ENCODE assay signal across 10 mouse cellular contexts in the genomic region with DNA sequence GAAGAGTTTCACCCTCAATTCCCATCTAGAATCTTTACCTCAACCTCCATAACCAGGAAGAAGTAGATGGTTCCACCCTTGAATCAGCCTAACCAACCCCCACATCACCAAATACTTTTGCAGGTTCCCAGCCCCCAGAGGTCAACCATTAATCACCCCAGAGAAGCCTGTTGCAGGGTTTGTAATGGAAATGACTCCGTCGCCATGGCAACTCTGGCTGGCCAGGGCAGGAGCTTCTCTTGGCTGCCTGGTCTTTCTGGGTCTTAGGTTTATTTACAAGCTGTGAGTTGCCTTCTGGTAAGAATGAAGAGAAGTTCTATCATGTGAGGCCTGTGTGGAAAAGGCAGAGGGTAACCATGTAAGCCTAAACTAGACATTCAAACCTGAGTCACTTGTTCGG.
DNase-seq lines count a peak whose midpoint lies in the region; ATAC-seq and TF ChIP-seq lines count a peak whose summit lies in the region.
"Had no signal": no experiment of that assay in that cellular context is flagged by ENCODE, and none has a peak within 500 bp of the region (broad histone marks: within the 10 kb centered on the region; RNA-seq: fewer than 3 reads in every experiment).

No protein-coding gene starts in this region.

- H3K27me3 ChIP-seq in forebrain, postnatal 0 days (ENCODE audit: insufficient read depth, low read length), result no peaks in the 10 kb centered on the region
- H3K27me3 ChIP-seq in forebrain, embryonic 12.5 days, result no peaks in the 10 kb centered on the region
- H3K27me3 ChIP-seq in thymus, adult 2 months (ENCODE audit: control insufficient read depth, insufficient read depth, low read length), result no peaks in the 10 kb centered on the region
- H3K27me3 ChIP-seq: CH12.LX; megakaryocyte, embryonic 14.5 days had no signal

- no peak for TF ChIP-seq POLR2A in embryonic fibroblast, embryonic 13.5 days (IDR thresholded peaks at IDR 0.05; ENCODE audit: low read depth, low read length)
- TF ChIP-seq POLR2A in thymus, adult 2 months (IDR thresholded peaks at IDR 0.05; ENCODE audit: control insufficient read depth, extremely low read depth, insufficient read depth, low read length, poor library complexity), result no peak

- no peaks in the 10 kb centered on the region for H3K36me3 ChIP-seq in forebrain, postnatal 0 days (ENCODE audit: insufficient read depth)
- H3K36me3 ChIP-seq in forebrain, embryonic 12.5 days (replicated peaks), result no peaks in the 10 kb centered on the region
- H3K36me3 ChIP-seq in thymus, adult 2 months (ENCODE audit: control insufficient read depth, insufficient read depth, low read length), result no peaks in the 10 kb centered on the region

- no peak for ATAC-seq in forebrain, postnatal 0 days
- no peak for ATAC-seq in forebrain, embryonic 12.5 days (ENCODE audit: low FRiP score)
- ATAC-seq in megakaryocyte progenitor cell, adult 5-6 weeks (replicated peaks; ENCODE audit: poor library complexity), result no peak

- no peak overlapping the region for H3K27ac ChIP-seq in forebrain, postnatal 0 days (ENCODE audit: low read depth, low read length)
- H3K27ac ChIP-seq in forebrain, embryonic 12.5 days, result no peak overlapping the region
- peak overlapping the region; percentile 16; the same call in 1 of the 2 replicates for H3K27ac ChIP-seq in embryonic fibroblast, embryonic 13.5 days (ENCODE audit: insufficient read depth, low read length)
- no peak overlapping the region for H3K27ac ChIP-seq in thymus, adult 2 months (ENCODE audit: control insufficient read depth, insufficient read depth, low read length)

- H3K4me3 ChIP-seq in forebrain, postnatal 0 days (ENCODE audit: low read depth, low read length), result no peak overlapping the region
- H3K4me3 ChIP-seq in forebrain, embryonic 12.5 days (replicated peaks), result no peak overlapping the region
- H3K4me3 ChIP-seq in embryonic fibroblast, embryonic 13.5 days (ENCODE audit: insufficient read depth, low read length), result no peak overlapping the region
- H3K4me3 ChIP-seq in thymus, adult 2 months (ENCODE audit: control insufficient read depth, insufficient read depth, low read length), result no peak overlapping the region
- H3K4me3 ChIP-seq: megakaryocyte, embryonic 14.5 days had no signal

- H3K4me1 ChIP-seq in forebrain, postnatal 0 days (ENCODE audit: insufficient read depth), result no peaks in the 10 kb centered on the region; the same call in 1 of the 2 replicates
- peaks cover 22% of the 10 kb centered on the region for H3K4me1 ChIP-seq in forebrain, embryonic 12.5 days
- H3K4me1 ChIP-seq in embryonic fibroblast, embryonic 13.5 days (ENCODE audit: control insufficient read depth, insufficient read depth, low read length), result 0 out of 2 replicates have a peak, but pooled peaks cover 8% of the 10 kb centered on the region
- no peaks in the 10 kb centered on the region for H3K4me1 ChIP-seq in thymus, adult 2 months (replicated peaks; ENCODE audit: control insufficient read depth, insufficient read depth, low read length)
- H3K4me1 ChIP-seq: megakaryocyte, embryonic 14.5 days had no signal

- no peak overlapping the region for H3K9ac ChIP-seq in forebrain, postnatal 0 days
- no peak overlapping the region for H3K9ac ChIP-seq in forebrain, embryonic 12.5 days

- no peak for TF ChIP-seq CTCF in forebrain, postnatal 0 days (IDR thresholded peaks at IDR 0.05; ENCODE audit: low read depth)
- no peak for TF ChIP-seq CTCF in embryonic fibroblast, embryonic 13.5 days (IDR thresholded peaks at IDR 0.05; ENCODE audit: borderline replicate concordance, insufficient read depth, low read length)
- TF ChIP-seq CTCF in thymus, adult 2 months (IDR thresholded peaks at IDR 0.05; ENCODE audit: borderline replicate concordance, control insufficient read depth, extremely low read depth, insufficient read depth, low read length, poor library complexity), result no peak

- H3K4me2 ChIP-seq in forebrain, postnatal 0 days (ENCODE audit: low read depth), result no peak overlapping the region
- no peak overlapping the region for H3K4me2 ChIP-seq in forebrain, embryonic 12.5 days

- no peaks in the 10 kb centered on the region for H3K9me3 ChIP-seq in forebrain, postnatal 0 days (ENCODE audit: low read length)
- H3K9me3 ChIP-seq in forebrain, embryonic 12.5 days, result no peaks in the 10 kb centered on the region

- DNase-seq in forebrain, postnatal 0 days, result peak; percentile 37
- peak; percentile 68 for DNase-seq in Muller cell, postnatal 12 days (ENCODE audit: inconsistent ontology term)
- DNase-seq in kidney, postnatal 4 days, result peak; percentile 70 to 78
- no peak for DNase-seq in thymus, adult 2 months
- DNase-seq in thymus, postnatal 10 days (ENCODE audit: low spot score in 2 of 2), result no peak

- 35% methylated on average over 3 of the region's 3 CpGs for WGBS in forebrain, postnatal 0 days
- WGBS in forebrain, embryonic 12.5 days, result 23% methylated on average over 3 of the region's 3 CpGs
- 63% methylated on average over 3 of the region's 3 CpGs for WGBS in thymus, adult 2 months

Comparison
In these comparisons a context has a peak if more than half of its experiments do, and no peak if none do; other contexts are left out.
1. DNase-seq: peak in forebrain, postnatal 0 days (single experiment), Muller cell, postnatal 12 days (single experiment) and kidney, postnatal 4 days (2 of 2); none in thymus, adult 2 months (single experiment) and thymus, postnatal 10 days (0 of 2).